Mouse (Mus musculus) hindbrain, embryonic 15.5 days (tissue): ENCODE results near the gene Cfap65. TPM values are rescaled to one million over a fixed set of nuclear protein-coding genes. Genes with fewer than 3 reads are reported as not detected.
A peak's percentile ranks its signal among the peaks of the same experiment; 100 is the strongest.

ENCODE experiments used
- ATAC-seq: fragments of 200-750 bp; cut with Nextera tagmentation; 2 replicates; pipeline ENCODE4 v1.8.0; 2017; ENCODE audit warnings: low read depth, moderate number of reproducible peaks, moderate TSS enrichment; ENCODE audit not compliant: low FRiP score
- H3K27ac ChIP-seq: fragments of 300-500 bp; sonication (generic); replicated peaks from 2 replicates; pipeline ENCODE4 v1.5.1; 2015; ENCODE audit warnings: mild to moderate bottlenecking, inconsistent platforms
- H3K27me3 ChIP-seq: fragments of 300-500 bp; sonication (generic); 2 replicates; pipeline ENCODE4 v1.6.1; 2015; ENCODE audit warnings: control low read depth, inconsistent platforms
- H3K36me3 ChIP-seq: fragments of 300-500 bp; sonication (generic); 2 replicates; pipeline ENCODE4 v1.6.1; 2015; ENCODE audit warnings: control low read depth, inconsistent platforms
- H3K4me1 ChIP-seq: fragments of 300-500 bp; sonication (generic); replicated peaks from 2 replicates; pipeline ENCODE4 v1.6.1; 2015; ENCODE audit warnings: control low read depth, inconsistent platforms
- H3K4me2 ChIP-seq: fragments of 300-500 bp; sonication (generic); 2 replicates; pipeline ENCODE4 v1.6.1; 2015; ENCODE audit warnings: moderate library complexity, mild to moderate bottlenecking, inconsistent platforms
- H3K4me3 ChIP-seq: fragments of 300-500 bp; sonication (generic); 2 replicates; pipeline ENCODE4 v1.5.1; 2015; ENCODE audit warnings: mild to moderate bottlenecking, inconsistent platforms
- H3K9ac ChIP-seq: fragments of 300-500 bp; sonication (generic); 2 replicates; pipeline ENCODE4 v1.6.1; 2015; ENCODE audit warnings: inconsistent platforms
- H3K9me3 ChIP-seq: fragments of 300-500 bp; sonication (generic); 2 replicates; pipeline ENCODE4 v1.6.1; 2016; ENCODE audit warnings: control low read depth, inconsistent platforms
- WGBS: fragments of 180-500 bp; shearing (Covaris S2); methylation state at CpG from one replicate; pipeline ENCODE4 v1.1.7; 2015; 5-methylcytosine and 5-hydroxymethylcytosine counted together
- polyA plus RNA-seq: library from polyadenylated mRNA; unstranded; fragments of >200 nt; fragmentation: Nextera tagmentation; extraction: Ambion mirVana; gene quantifications from 2 replicates; pipeline ENCODE4 v1.2.1, GENCODE M21; 2015

The Cfap65 gene
- polyA plus RNA-seq, 1 experiment from 2014 or later: 1.2 TPM

GRCm38 (mm10) chr1:74926721-74927120 lies 8.7 kb downstream of the Cfap65 start:
- Histone ChIP-seq H3K9me3 (no peaks in the 10 kb centered on the region), H3K36me3 (no peaks in the 10 kb centered on the region), H3K9ac (no peak overlapping the region), H3K4me3 (no peak overlapping the region), H3K27me3 (peaks cover 17% of the 10 kb centered on the region; the same call in 1 of the 2 replicates), H3K27ac (no peak overlapping the region), H3K4me1 (no peaks in the 10 kb centered on the region), H3K4me2 (no peak overlapping the region)
- WGBS: 35% methylated on average over 6 of the region's 6 CpGs
- no peak for ATAC-seq

GRCm38 (mm10) chr1:74924464-74924863 lies 10.9 kb downstream of the Cfap65 start:
- Histone ChIP-seq H3K4me2 (no peak overlapping the region), H3K4me1 (no peaks in the 10 kb centered on the region), H3K27ac (no peak overlapping the region), H3K4me3 (no peak overlapping the region), H3K36me3 (no peaks in the 10 kb centered on the region), H3K27me3 (peaks cover 10% of the 10 kb centered on the region; the same call in 1 of the 2 replicates), H3K9me3 (no peaks in the 10 kb centered on the region), H3K9ac (no peak overlapping the region)
- no peak for ATAC-seq
- 68% methylated on average over 4 of the region's 4 CpGs for WGBS

GRCm38 (mm10) chr1:74915706-74916105 lies 19.7 kb downstream of the Cfap65 start:
- no peaks in the 10 kb centered on the region for H3K4me1 ChIP-seq
- WGBS: 23% methylated on average over 13 of the region's 13 CpGs

GRCm38 (mm10) chr1:74902191-74902590 lies 33.2 kb downstream of the Cfap65 start:
- H3K4me1 ChIP-seq: peaks cover 10% of the 10 kb centered on the region
- no peak overlapping the region for H3K4me2 ChIP-seq
- ATAC-seq: no peak
- H3K9me3 ChIP-seq: no peaks in the 10 kb centered on the region
- no peak overlapping the region for H3K4me3 ChIP-seq
- H3K27ac ChIP-seq: no peak overlapping the region
- no peaks in the 10 kb centered on the region for H3K36me3 ChIP-seq
- 27% methylated on average over 6 of the region's 6 CpGs for WGBS
- H3K27me3 ChIP-seq: peaks cover 72% of the 10 kb centered on the region
- no peak overlapping the region for H3K9ac ChIP-seq

More at GRCm38 (mm10) chr1:74915706-74916105, 19.7 kb downstream of the Cfap65 start:
- no peak for ATAC-seq
- no peaks in the 10 kb centered on the region for H3K36me3 ChIP-seq
- H3K4me2 ChIP-seq: no peak overlapping the region; the same call in 1 of the 2 replicates
- peaks cover 4% of the 10 kb centered on the region; the same call in 1 of the 2 replicates for H3K27me3 ChIP-seq
- no peak overlapping the region for H3K4me3 ChIP-seq
- no peaks in the 10 kb centered on the region for H3K9me3 ChIP-seq
- no peak overlapping the region for H3K9ac ChIP-seq
- no peak overlapping the region for H3K27ac ChIP-seq

- no peak for ATAC-seq
- WGBS: 3% methylated on average over 3 of the region's 3 CpGs
- H3K4me2 ChIP-seq: no peak overlapping the region
- H3K4me3 ChIP-seq: no peak overlapping the region
- no peaks in the 10 kb centered on the region for H3K9me3 ChIP-seq
- H3K27me3 ChIP-seq: peaks cover 76% of the 10 kb centered on the region
- H3K9ac ChIP-seq: no peak overlapping the region
- H3K4me1 ChIP-seq: peaks cover 10% of the 10 kb centered on the region
- no peaks in the 10 kb centered on the region for H3K36me3 ChIP-seq
- no peak overlapping the region for H3K27ac ChIP-seq
Measured at GRCm38 (mm10) chr1:74901686-74902085, 33.7 kb downstream of the Cfap65 start.

- WGBS: 1% methylated on average over 65 of the region's 66 CpGs
- H3K27me3 ChIP-seq: peaks cover 87% of the 10 kb centered on the region
Measured at GRCm38 (mm10) chr1:74900341-74901285, 34.8 kb downstream of the Cfap65 start.

GRCm38 (mm10) chr1:74898656-74899431 lies 36.6 kb downstream of the Cfap65 start:
- H3K36me3 ChIP-seq: no peaks in the 10 kb centered on the region
- H3K4me2 ChIP-seq: no peak overlapping the region
- H3K4me1 ChIP-seq: peaks cover 10% of the 10 kb centered on the region
- no peak overlapping the region for H3K4me3 ChIP-seq
- WGBS: 8% methylated on average over 7 of the region's 10 CpGs
- no peak overlapping the region for H3K27ac ChIP-seq
- H3K9ac ChIP-seq: no peak overlapping the region
- peaks cover 87% of the 10 kb centered on the region for H3K27me3 ChIP-seq
- no peaks in the 10 kb centered on the region for H3K9me3 ChIP-seq
- no peak for ATAC-seq

More at GRCm38 (mm10) chr1:74900341-74901285, 34.8 kb downstream of the Cfap65 start:
- Histone ChIP-seq H3K4me2 (peak overlapping the region; percentile 70), H3K4me1 (peaks cover 10% of the 10 kb centered on the region), H3K9ac (peak overlapping the region; percentile 36; the same call in 1 of the 2 replicates), H3K36me3 (no peaks in the 10 kb centered on the region), H3K4me3 (peak overlapping the region; percentile 38), H3K9me3 (no peaks in the 10 kb centered on the region), H3K27ac (no peak overlapping the region)
- no peak for ATAC-seq

GRCm38 (mm10) chr1:74897976-74898375 lies 37.4 kb downstream of the Cfap65 start:
- 6% methylated on average over 7 of the region's 7 CpGs for WGBS
- H3K4me3 ChIP-seq: no peak overlapping the region
- peaks cover 86% of the 10 kb centered on the region for H3K27me3 ChIP-seq
- peaks cover 16% of the 10 kb centered on the region for H3K4me1 ChIP-seq
- H3K36me3 ChIP-seq: no peaks in the 10 kb centered on the region
- no peak overlapping the region for H3K4me2 ChIP-seq
- no peaks in the 10 kb centered on the region for H3K9me3 ChIP-seq
- ATAC-seq: no peak
- no peak overlapping the region for H3K27ac ChIP-seq
- no peak overlapping the region for H3K9ac ChIP-seq

GRCm38 (mm10) chr1:74894966-74895365 lies 40.4 kb downstream of the Cfap65 start:
- ATAC-seq: no peak
- 19% methylated on average over 4 of the region's 4 CpGs for WGBS

GRCm38 (mm10) chr1:74893134-74893855 lies 42.1 kb downstream of the Cfap65 start, which contains the start of gene Cryba2:
TSS of gene Cryba2 (minus strand) at chr1:74893143.
- WGBS: 2% methylated on average over 25 of the region's 25 CpGs
- Histone ChIP-seq H3K4me3 (peak within 1 kb of the TSS; percentile 31), H3K27me3 (peaks cover 87% of the 10 kb centered on the region), H3K36me3 (no peaks in the 10 kb centered on the region), H3K4me1 (peaks cover 19% of the 10 kb centered on the region), H3K27ac (no peak within 1 kb of the TSS), H3K9ac (peak within 1 kb of the TSS; percentile 21), H3K9me3 (no peaks in the 10 kb centered on the region), H3K4me2 (peak within 1 kb of the TSS; percentile 55)
- peak; percentile 54 for ATAC-seq

More at GRCm38 (mm10) chr1:74894966-74895365, 40.4 kb downstream of the Cfap65 start:
- Histone ChIP-seq H3K36me3 (no peaks in the 10 kb centered on the region), H3K4me2 (no peak overlapping the region), H3K9me3 (no peaks in the 10 kb centered on the region), H3K27me3 (peaks cover 86% of the 10 kb centered on the region), H3K27ac (no peak overlapping the region), H3K4me1 (peaks cover 19% of the 10 kb centered on the region), H3K4me3 (no peak overlapping the region), H3K9ac (no peak overlapping the region)

GRCm38 (mm10) chr1:74892351-74893133 lies 42.9 kb downstream of the Cfap65 start:
- H3K9ac ChIP-seq: peak overlapping the region; percentile 21
- H3K4me2 ChIP-seq: peak overlapping the region; percentile 55
- ATAC-seq: peak; percentile 25; the same call in 1 of the 2 replicates

More at GRCm38 (mm10) chr1:74892351-74893133, 42.9 kb downstream of the Cfap65 start:
- H3K4me1 ChIP-seq: peaks cover 19% of the 10 kb centered on the region
- peaks cover 90% of the 10 kb centered on the region for H3K27me3 ChIP-seq
- H3K9me3 ChIP-seq: no peaks in the 10 kb centered on the region
- H3K36me3 ChIP-seq: no peaks in the 10 kb centered on the region
- WGBS: 1% methylated on average over 39 of the region's 39 CpGs
- H3K4me3 ChIP-seq: peak overlapping the region; percentile 31
- H3K27ac ChIP-seq: no peak overlapping the region
